Mouse (Mus musculus): ENCODE results near the gene Tns2.
"Not testable (repeated sequence)": the region's sequence is repeated elsewhere in the genome, so short reads cannot be mapped to it uniquely, and the experiment has no call there.

The Tns2 gene

DNA sequence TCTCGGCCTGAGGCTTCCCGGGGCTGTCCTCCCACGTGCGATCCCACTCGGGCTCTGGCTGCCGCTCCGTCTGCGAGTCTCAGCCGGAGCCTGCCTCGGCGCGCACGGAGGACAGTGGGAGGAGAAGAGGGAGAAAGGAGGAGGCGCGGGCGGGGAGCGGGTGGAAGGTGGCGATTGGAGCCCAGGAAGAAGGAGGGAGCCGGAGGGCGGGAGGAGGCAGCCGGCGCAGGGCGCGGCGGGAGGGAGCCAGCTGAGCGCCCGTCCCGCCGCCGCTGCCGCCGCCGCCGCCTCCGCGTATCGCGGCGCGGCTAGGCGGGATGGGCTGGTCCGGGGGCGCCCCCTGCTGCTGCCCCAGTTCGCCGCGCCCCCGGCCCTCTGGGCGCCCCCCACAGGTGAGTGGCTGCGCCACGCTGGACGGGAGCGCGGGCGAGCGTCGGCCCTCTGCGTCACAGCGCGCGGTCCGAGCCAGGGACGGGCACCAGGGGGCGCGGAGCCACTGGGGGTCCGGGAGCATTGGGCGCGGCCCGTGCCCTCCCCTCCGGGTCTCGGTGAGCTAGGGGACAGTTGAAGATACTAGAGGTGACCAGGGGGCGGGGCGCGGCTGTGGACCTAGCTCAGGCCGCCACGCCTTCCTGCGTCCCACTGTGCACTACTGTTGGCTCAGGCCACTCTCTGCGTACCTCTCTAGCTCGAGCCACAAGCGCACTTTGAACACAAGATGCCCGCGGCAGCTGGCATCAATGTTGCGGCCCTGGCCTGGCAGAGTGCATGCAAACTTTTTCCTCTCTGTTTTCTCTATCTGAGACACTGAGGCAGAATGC, at the start of gene Tns2:
Gene Tns2 (plus strand): TSS at position 253 of the 821 bp plus-strand sequence.
- DNase-seq (ENCODE audit: low spot score): peak; percentile 88

DNA sequence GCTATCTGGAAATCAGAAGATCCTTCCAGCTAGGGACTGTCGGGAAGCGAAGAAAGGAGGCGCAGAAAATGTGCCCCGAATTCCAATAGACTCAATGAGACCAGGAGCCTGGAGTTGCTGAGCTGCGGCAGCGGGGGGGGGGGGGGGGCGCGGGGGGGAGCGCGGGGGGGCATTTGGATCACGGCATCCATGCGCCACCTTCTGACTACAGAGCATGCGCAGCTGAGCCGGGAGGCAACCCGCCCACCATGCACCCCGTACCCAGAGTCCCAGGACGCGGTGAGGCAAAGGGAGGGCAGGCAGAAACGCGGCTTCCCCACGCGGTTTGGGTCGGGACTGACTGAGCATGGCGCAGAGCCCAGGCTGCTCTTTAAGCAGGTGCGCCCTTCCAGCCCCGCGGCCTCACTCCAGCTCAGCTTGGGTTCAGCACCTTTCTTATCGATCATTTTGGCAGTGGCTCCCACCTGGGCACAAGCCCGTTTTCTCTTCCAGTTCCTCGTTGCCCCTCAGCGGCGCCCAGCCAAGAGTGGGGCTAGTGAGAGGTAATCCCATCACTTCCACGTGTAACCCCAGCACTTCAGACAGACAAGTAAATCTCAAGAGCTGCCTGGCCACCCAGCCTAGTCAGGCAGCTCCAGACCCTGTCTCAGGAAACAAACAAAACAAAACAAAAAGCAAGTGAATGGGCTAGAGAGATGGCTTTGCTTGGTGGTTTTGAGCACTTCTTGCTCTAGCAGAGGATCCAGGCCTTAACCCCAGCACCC, 48.1 kb upstream of the Tns2 start:
- peak; percentile 63 for DNase-seq (ENCODE audit: low spot score)

DNA sequence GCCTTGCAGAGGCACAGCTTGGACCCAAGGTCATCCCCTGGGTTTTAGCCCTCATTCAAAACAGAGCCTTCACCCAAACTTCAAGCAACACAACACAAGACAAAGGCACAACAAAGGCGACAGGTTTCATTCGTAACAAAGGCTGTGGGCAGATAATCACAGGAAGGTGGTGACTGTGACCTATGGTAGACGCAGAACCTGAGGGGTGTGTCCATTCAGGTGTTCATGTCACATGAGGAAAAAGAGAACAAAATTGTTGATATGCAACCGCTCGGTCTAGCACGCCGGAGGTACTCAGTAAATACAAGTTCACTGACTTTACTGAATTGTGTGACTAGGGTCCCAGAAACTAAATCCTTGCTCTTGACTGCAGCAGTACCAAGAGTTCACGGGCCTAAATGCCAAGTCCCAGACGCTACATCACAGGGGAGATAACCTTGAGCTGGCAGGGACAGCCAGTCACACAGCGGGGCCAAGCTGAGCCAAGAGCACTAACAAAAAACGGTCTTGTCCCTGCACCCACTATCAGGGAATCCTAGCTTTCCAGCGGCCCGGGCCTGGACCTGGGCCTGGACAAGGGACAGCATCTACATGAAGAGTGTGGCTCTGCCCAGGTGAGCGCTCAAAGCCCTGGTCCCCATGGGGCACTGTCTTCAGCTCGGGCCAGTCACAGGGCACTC, 43.6 kb upstream of the Tns2 start:
- peak; percentile 26 for DNase-seq (ENCODE audit: low spot score)

DNA sequence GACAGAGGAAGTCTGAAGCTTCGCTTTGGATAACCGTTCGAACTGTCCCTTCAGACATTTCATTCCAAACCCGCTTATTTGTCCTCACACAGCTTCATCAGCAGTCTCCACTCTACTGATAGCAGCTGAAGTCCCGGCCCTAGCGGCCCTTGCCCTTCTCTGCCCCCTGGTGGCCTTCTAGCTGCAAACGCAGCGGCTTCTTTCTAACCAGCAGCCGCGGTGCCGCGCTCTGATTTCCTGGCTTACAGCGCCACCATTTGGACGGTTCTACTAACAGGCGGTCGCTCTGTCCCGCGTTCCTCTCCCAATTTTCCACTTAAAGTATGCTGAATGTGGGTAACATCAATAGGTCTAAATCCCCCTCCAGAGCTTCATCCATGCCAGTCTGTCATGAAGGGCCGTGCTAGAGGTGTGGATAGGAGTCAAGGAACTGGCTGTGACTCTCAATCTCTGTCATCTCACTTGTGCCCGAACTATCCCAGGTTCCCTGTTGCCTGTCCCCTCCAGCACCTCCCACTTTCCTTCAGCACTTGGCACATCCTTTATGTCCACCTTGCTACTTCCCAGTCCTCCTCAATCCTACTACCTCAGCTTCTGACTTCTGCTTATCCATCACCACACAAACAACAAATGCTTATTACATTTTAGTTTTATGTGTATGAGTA, 34.4 kb upstream of the Tns2 start:
- DNase-seq (ENCODE audit: low spot score): peak; percentile 91

DNA sequence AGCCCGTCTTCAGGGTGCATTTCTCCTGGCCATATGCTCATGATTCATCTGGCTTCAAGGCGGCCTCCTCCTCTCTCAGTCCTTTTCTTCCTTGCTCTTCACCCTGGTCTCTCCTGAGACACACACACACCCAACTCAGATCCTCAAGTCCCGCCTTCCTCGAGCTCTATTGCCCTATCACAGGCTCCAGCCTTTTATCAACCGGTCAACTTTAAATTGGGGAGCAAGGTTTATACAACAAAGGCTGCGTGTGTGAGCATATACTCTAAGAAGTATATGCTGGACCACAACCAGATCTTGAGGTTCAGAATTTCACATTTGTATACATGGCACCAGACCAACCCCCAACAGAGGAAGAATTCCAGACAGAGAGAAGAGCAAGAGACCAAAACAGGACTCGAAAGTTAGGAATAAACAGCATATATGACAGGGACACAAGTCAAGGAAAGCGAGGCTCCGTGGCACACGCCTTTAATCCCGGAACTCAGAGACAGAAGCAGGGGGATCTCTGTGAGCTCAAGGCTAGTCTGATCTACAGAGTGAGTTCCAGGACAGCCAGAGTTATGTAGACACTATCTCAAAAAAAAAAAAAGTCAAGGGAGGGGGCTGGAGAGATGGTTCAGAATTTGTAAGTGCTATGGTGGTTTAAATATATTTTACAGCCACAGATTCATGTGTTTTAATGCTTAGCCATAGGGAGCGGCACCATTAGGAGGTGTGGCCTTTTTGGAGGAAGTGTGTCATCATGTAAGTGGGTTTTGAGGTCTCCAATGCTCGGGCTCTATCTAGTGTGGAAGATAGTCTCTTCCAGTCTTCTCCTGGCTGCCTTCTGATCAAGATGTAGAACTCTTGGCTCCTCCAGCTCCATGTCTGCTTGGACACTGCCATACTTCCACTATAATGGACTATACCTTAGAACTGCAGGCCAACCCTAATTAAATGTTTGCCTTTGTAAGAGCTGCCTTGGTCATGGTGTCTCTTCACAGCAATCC, 29.4 kb upstream of the Tns2 start:
- no peak for DNase-seq (ENCODE audit: low spot score)

DNA sequence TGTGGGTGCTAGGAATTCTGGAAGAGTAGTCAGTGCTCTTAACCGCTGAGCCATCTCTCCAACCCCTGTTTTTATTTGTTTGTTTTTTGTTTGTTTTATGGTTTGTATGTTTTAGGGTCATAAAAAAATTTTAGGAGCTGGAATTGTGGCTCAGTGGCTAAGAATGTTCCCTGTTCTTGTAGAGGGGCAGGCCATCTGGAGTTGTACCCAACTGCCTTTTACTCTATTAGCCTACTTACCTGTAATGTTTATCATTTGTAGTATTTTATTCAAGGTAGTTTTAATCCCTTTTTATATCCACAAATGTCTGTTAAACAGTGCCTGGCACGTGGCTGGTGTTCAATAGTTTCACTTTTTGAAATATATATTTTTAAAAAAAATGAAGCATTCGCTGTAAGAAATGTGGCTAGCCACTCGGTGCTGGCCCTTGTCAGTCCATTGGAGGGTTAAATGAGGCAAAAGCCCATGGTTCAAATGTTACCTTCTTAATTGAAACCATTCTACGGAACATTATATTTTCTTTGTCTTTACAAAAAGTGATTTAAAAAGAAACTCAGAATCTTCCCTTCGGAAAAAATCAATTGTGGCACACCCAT, 27.2 kb upstream of the Tns2 start:
- no peak for DNase-seq (ENCODE audit: low spot score)

DNA sequence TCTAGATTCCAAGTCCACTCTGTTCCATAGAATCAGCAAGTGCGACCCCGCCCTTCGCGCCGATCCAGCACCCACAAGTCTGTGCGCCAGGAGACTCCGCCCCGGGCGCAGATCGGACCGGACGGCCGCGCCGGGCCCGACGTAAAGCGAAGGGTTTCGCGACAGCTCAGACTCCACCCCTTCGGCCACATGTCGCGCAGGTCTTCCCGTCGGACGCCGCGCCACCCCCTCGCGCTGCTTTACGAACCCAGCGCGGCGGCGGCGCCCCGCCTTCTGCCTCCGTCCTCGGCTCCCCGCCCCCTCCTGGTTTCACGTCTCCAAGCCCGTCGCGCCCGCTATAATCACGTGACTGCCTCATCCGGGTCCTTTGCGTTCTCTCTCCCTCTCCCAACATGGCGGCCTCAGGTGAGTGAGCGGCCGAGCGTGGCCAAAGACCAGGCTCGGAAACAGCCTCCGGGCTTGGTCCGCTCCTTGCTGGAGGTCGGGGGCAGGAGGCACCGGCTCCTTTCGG, 26.6 kb upstream of the Tns2 start, which contains the start of gene Eif4b:
Gene Eif4b (plus strand): TSS at position 215 of the 511 bp plus-strand sequence.
- DNase-seq (ENCODE audit: low spot score): peak; percentile 99

DNA sequence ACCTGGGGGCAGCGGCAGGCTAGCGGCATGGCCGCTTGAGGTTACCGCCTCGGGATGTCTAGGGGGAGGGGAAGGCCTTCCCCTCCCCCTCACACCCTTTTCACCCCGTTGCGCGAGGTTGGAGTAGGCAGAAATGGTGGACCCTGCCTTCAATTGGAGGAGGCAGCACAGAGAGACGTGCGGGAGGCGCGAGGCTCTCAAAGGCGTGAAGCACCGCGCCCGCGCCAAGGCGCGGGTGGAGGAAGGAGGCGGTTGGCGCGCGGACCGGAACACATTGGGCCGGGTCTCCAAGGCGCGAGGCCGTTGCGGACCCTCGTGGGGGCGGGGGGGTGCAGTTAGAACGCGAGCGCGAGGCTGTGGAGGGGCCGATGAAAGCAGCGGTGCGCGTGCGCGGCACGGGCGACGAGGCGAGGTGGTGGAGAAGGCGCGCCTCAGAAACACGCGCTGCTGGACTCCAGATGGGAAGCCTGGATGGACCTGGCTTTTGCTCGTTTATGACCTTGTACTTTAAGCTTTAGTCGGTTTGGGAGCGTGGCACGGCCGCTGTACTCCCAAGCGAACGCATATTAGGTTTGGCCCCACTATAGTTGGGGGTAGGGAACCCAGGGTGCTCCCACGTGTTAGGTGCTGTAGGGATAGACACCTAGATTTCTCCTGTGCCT, 26.0 kb upstream of the Tns2 start:
- peak; percentile 74 for DNase-seq (ENCODE audit: low spot score)

DNA sequence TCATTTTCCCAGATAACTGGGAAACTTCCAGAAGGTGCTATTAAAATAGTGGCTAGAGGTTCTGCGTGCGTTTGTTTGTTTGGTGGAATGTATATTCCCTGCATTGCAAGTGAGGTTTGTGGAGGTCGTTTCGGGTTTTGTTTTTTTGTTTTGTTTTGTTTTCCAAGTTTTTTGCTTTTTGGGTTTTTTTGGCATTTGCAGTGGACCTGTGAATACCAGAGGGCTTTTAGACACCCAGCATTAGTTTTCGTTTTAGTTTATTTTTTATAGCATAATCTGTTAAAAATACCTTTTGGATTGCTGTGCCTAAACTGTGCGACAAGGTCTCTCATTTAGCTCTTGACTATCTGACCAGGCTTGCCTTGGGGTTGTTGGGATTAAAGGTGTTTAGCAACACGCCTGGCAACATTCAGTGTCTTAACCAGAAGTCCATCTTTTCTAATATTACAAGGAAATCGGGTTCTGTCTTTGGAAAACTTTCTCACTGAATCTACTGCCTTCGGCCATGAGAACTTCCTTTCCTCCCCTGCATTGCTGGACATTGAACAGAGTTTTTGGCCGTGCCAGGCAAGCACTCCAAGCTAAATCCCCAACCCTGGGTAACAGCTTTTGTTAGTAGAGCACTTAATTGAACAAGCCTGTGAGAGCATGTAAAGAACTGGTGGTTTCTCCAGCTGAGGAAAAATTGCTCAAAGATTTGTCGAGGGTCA, 25.2 kb upstream of the Tns2 start:
- no peak for DNase-seq (ENCODE audit: low spot score)

DNA sequence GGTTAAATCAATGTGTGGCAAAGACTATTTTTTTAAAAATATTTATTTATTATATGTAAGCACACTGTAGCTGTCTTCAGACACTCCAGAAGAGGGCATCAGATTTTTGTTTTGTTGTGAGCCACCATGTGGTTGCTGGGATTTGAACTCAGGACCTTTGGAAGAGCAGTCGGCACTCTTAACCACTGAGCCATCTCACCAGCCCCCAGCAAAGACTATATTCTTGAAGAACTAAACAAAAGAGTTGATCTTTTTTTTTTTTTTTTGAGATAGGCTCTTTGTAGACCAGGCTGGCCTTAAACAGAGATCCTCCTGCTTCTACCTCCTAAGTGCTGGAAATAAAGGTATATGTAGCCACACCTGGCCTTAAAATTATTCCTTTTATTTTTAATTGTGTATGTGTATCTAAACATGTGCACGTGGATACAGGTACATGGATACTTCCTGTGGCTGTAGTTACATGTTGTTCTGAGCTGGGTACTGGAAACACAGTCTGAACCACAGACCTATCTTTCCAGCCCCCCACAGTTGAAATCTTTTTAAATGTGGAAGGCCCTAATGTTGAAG, 23.0 kb upstream of the Tns2 start:
- no peak for DNase-seq (ENCODE audit: low spot score)

DNA sequence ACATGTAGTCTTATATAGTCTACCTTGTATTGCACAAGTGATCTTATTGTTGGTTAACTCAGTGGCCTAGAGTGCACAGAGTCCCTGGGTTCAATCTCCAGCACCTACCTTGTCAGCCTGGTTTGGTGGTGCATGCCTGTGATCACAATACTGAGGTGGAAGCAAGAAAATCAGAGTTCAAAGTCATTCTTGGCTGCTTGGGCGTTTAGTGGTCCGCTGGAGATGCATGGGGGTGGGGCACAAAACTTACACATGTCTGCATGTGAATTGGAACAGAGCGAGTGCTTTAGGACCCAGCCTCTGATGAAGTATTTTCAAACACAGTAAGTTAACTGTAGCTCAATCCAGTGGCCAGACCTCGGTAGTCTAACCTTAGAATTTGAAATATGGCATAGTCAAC, 21.0 kb upstream of the Tns2 start:
- DNase-seq (ENCODE audit: low spot score): no peak

DNA sequence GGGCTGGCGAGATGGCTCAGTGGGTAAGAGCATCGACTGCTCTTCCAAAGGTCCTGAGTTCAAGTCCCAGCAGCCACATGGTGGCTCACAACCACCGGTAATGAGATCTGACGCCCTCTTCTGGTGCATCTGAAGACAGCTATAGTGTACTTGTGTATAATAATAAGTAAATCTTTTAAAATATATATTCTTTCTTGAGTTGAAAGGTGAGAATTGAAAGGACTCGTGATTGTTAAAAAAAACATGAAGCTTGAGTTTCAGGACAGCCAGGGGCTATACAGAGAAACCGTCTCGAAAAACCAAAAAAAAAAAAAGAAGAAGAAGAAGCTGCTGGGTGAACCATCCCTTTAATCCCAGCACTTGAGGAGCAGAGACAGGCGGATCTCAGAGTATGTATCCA, 20.3 kb upstream of the Tns2 start:
- not testable (repeated sequence) for DNase-seq (ENCODE audit: low spot score)

DNA sequence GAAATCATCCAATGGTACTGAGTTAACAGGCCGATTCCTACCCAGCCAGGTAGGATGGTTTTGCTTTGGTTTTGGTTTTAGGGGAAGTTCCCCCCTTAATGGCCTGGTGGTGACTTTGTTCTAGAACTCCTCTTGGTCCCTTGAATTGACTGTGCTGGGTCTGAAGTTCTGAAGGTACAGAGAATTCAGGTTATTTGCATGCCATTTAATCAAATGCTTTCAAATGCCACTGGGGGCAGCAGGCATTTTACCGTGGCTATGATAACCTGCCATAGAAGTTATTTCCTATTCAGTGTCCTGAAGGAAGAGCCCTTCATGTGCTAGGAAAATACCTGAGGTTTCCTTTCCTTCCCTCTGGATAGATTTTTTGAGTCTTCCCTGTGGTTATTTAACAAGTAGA, 19.8 kb upstream of the Tns2 start:
- DNase-seq (ENCODE audit: low spot score): no peak

DNA sequence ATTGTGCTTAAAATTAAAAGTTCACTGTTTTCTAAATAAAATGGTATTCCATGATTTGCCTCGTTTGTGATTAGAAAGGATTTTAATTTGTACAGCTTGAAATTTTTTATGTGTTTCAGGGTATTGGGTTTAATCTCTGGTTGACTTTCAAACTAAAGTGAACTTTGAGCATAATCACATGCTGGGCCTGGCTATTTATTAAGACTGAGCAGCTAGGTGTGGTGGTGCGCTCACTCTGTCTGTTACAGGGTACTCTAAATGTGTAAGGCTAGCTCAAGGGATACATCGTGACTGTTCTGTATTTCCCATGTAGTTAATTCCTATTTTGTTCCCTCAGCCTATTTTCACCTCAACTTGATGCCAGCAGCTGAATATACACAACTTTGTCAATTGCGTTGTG, 18.1 kb upstream of the Tns2 start:
- DNase-seq (ENCODE audit: low spot score): no peak

DNA sequence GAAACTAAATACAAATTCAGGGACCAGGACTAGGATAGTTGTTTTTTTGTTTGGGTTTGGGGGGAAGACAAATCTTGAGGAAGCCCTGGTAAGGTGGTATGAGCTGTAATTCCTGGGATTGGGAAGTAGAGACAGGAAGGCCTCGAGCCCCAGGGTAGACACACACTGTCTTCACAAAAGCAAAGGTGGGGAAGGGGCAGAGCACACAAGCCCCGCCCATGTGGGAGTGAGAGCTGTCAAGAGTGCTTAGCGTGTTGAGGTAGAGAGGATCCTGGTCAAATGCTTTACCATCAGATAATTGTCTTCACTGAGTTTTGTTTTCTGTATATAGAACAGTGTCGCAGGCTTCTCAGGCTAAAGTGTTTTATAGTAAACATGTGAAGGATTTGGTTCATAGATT, 17.2 kb upstream of the Tns2 start:
- no peak for DNase-seq (ENCODE audit: low spot score)

DNA sequence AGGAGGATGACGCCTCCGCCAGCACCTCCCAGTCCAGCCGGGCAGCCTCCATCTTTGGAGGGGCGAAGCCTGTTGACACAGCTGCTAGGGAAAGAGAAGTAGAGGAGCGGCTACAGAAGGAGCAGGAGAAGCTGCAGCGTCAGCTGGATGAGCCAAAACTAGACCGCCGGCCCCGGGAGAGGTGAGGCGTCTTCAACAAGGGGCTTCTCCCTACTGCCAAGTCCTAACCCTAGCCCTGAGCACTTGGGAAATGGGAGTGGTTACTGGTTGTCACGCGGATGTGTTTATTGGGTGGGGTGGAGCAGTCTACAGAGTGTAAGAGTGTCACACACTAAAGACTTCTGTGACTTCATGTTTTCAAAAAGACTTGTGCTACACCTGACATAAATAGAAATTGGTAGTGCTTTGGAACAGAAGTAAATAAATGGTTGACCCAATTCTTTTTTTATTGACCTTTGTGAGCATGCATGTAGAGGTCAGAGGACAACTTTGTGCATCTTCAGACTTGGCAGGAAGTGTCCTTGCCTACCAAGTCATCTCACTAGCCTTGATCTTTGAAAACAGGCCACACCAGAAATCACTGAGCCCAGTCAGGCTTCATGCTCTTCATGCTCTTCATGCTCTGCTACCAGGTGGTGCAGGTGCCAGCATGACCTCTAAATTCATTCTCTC, 10.2 kb upstream of the Tns2 start:
- DNase-seq (ENCODE audit: low spot score): no peak

DNA sequence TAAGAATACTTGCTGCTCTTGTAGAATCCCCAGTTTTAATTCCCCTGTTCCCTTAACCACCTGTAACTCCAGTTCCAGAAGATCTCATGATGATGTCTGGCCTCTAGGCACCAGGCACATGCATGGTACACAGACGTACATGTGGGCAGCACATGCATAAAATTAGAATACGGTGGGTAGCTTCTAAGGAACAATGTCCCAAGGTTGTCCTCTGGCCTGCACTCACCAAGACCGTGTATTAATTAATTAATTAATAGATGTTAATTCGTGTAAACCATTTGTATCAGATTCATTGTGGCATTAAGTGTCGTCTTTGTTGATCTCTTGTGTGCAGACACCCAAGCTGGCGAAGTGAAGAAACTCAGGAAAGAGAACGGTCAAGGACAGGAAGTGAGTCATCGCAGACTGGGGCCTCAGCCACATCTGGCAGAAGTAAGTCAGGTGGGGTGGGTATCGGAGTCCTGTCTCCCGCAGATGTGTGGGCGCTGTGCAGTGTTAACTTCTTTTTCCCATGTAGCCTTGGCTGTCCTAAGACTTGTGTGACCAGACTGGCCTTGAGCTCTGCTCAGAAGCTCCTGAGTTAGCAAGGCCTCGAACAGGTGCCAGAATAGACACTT, 9.0 kb upstream of the Tns2 start:
- no peak for DNase-seq (ENCODE audit: low spot score)

DNA sequence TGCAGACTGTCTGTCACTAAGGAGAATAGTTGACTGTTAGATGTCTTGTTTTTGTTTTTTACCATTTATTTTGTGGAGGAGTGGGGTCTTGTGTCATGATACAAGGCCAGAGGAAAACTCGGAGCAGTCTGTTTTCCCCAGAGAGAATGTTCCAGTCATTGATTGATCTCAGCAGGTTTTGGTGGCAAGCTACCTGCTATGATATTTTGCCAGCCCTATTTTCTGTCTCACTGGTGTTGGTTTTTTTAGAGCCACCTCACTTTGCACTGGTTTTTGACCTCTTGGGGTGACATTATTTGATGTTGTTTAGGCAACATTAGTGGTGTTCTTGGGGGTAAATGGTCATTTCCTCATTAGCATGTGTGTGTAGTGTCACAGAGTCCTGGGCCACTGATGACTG, 8.5 kb upstream of the Tns2 start:
- no peak for DNase-seq (ENCODE audit: low spot score)

All from ovary, postnatal 36 days (tissue).